Mouse (Mus musculus): ENCODE results near the gene Gm10234. TPM values are rescaled to one million over a fixed set of nuclear protein-coding genes. Genes with fewer than 3 reads are reported as not detected.
A peak's percentile ranks its signal among the peaks of the same experiment; 100 is the strongest.

The Gm10234 gene
- total and polyA plus RNA-seq, 3 experiments, result not detected

- in situ Hi-C loops (cut with MboI; ENCODE audit: low pct_ligation_motif_present, low pct_unique_long_range_greater_than_20kb, low sequenced_read_pairs) (no loop called here), dilution Hi-C loops (cut with MboI; ENCODE audit: extremely low pct_ligation_motif_present, extremely low pct_unique_long_range_greater_than_20kb, low sequenced_read_pairs) (no loop called here)
- H3K4me1 ChIP-seq (ENCODE audit: control insufficient read depth in 1 of 2, insufficient read depth in 2 of 2), result peaks cover 0 to 13% of the 10 kb centered on the region in 2 experiments; a peak in 2 of 4 replicates
- H3K27me3 ChIP-seq (replicated peaks), result no peaks in the 10 kb centered on the region
- H3K9me3 ChIP-seq (replicated peaks; ENCODE audit: low read length), result no peaks in the 10 kb centered on the region
- no peak overlapping the region for H3K4me3 ChIP-seq (replicated peaks in 1 of 3; ENCODE audit: low read depth in 2 of 3, low read length in 2 of 3, poor library complexity in 1 of 3)
- TF ChIP-seq SMC3 (IDR thresholded peaks at IDR 0.05; ENCODE audit: low read depth, low read length) (no peak), JUN (IDR thresholded peaks at IDR 0.05; ENCODE audit: insufficient read depth, low read depth, low read length) (no peak), USF1 (IDR thresholded peaks at IDR 0.05; ENCODE audit: low read depth, low read length) (no peak), GABPA (IDR thresholded peaks at IDR 0.05; ENCODE audit: insufficient replicate concordance, low read depth, low read length) (no peak), MAFK (IDR thresholded peaks at IDR 0.05; ENCODE audit: insufficient replicate concordance, low read length) (no peak), E2F4 (IDR thresholded peaks at IDR 0.05; ENCODE audit: insufficient replicate concordance, low read depth, low read length) (no peak), EP300 (IDR thresholded peaks at IDR 0.05; ENCODE audit: low read length) (no peak), HCFC1 (IDR thresholded peaks at IDR 0.05; ENCODE audit: low read depth, low read length) (no peak), ELF1 (IDR thresholded peaks at IDR 0.05; ENCODE audit: low read depth, low read length) (no peak), BHLHE40 (IDR thresholded peaks at IDR 0.05; ENCODE audit: low read depth, low read length) (no peak), SIN3A (IDR thresholded peaks at IDR 0.05; ENCODE audit: low read length) (no peak), TCF12 (IDR thresholded peaks at IDR 0.05; ENCODE audit: low read depth, low read length) (no peak), UBTF (IDR thresholded peaks at IDR 0.05; ENCODE audit: low read depth, low read length) (no peak), IRF4 (IDR thresholded peaks at IDR 0.05; ENCODE audit: low read depth, low read length) (no peak), ETS1 (conservative IDR thresholded peaks at IDR 0.05; ENCODE audit: low read depth, low read length) (no peak), POLR2A (IDR thresholded peaks at IDR 0.05; ENCODE audit: low read depth, low read length) (no peak)
- no peaks in the 10 kb centered on the region for H3K79me2 ChIP-seq (replicated peaks; ENCODE audit: control insufficient read depth, extremely low read depth, insufficient read depth, poor library complexity, severe bottlenecking)
- H3K4me2 ChIP-seq (ENCODE audit: insufficient read depth, low read depth, poor library complexity, severe bottlenecking), result no peak overlapping the region
- H3K27ac ChIP-seq (ENCODE audit: insufficient read depth, low read depth), result no peak overlapping the region
- no peak for DNase-seq (ENCODE audit: extremely low read depth)
- no peaks in the 10 kb centered on the region for H3K36me3 ChIP-seq (replicated peaks in 1 of 2; ENCODE audit: control insufficient read depth in 1 of 2, insufficient read depth in 1 of 2, low read length in 1 of 2)
- no peak overlapping the region for H3K9ac ChIP-seq (ENCODE audit: insufficient read depth, low read depth)
Measured at GRCm38 (mm10) chr6:95331191-95331590, 9.3 kb downstream of the Gm10234 start.

DNA sequence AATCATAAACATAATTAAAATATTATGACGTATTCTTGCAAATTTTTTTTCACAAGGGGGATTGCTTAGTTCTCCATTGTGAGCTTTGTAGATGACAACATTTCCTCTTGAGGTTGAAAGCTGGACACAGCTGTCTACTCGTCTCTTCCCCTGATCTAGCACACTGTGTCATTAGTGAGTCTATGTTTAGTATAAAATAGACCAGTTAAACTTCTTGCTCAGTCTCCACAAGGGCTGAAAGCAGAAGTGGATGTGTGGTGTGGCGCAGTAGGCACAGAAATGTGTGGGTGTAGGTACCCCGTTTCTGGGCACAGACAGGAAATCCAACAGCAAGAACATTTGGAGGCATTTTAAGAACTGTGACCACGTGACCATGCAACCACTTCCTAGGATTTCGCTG is 12.9 kb downstream of the Gm10234 start:
- Histone ChIP-seq H3K4me3 (replicated peaks in 1 of 3; ENCODE audit: low read depth in 2 of 3, low read length in 2 of 3, poor library complexity in 1 of 3) (no peak overlapping the region), H3K9ac (ENCODE audit: insufficient read depth, low read depth) (no peak overlapping the region), H3K9me3 (replicated peaks; ENCODE audit: low read length) (no peaks in the 10 kb centered on the region), H3K79me2 (replicated peaks; ENCODE audit: control insufficient read depth, extremely low read depth, insufficient read depth, poor library complexity, severe bottlenecking) (no peaks in the 10 kb centered on the region), H3K4me1 (ENCODE audit: control insufficient read depth in 1 of 2, insufficient read depth in 2 of 2) (peaks cover 0 to 19% of the 10 kb centered on the region in 2 experiments; a peak in 2 of 4 replicates), H3K27me3 (replicated peaks) (no peaks in the 10 kb centered on the region), H3K4me2 (ENCODE audit: insufficient read depth, low read depth, poor library complexity, severe bottlenecking) (no peak overlapping the region), H3K36me3 (replicated peaks in 1 of 2; ENCODE audit: control insufficient read depth in 1 of 2, insufficient read depth in 1 of 2, low read length in 1 of 2) (no peaks in the 10 kb centered on the region), H3K27ac (ENCODE audit: insufficient read depth, low read depth) (no peak overlapping the region)
- TF ChIP-seq ELF1 (IDR thresholded peaks at IDR 0.05; ENCODE audit: low read depth, low read length), result no peak
- peak; percentile 31; the same call in 1 of the 2 replicates for TF ChIP-seq USF1 (IDR thresholded peaks at IDR 0.05; ENCODE audit: low read depth, low read length)
- TF ChIP-seq BHLHE40 (IDR thresholded peaks at IDR 0.05; ENCODE audit: low read depth, low read length), result peak; percentile 22; the same call in 1 of the 2 replicates
- TF ChIP-seq MXI1 (IDR thresholded peaks at IDR 0.05; ENCODE audit: low read depth, low read length), result no peak
- no peak for TF ChIP-seq MYC (IDR thresholded peaks at IDR 0.05; ENCODE audit: low read depth, low read length)
- 0 out of 2 replicates have a peak, but pooled peaks have one; percentile 15 for TF ChIP-seq ETS1 (conservative IDR thresholded peaks at IDR 0.05; ENCODE audit: low read depth, low read length)
- no peak for TF ChIP-seq USF2 (conservative IDR thresholded peaks at IDR 0.05; ENCODE audit: low read depth, low read length)
- in situ Hi-C loops (cut with MboI; ENCODE audit: low pct_ligation_motif_present, low pct_unique_long_range_greater_than_20kb, low sequenced_read_pairs) (no loop called here), dilution Hi-C loops (cut with MboI; ENCODE audit: extremely low pct_ligation_motif_present, extremely low pct_unique_long_range_greater_than_20kb, low sequenced_read_pairs) (no loop called here)
- peak; percentile 11 for DNase-seq (ENCODE audit: extremely low read depth)

All from CH12.LX (cell line).